Mouse (Mus musculus) heart, postnatal 0 days (tissue): ENCODE results near the gene Plpp3.

ENCODE experiments used
- CTCF ChIP-seq: IDR thresholded peaks from 2 replicates; pipeline ENCODE4 v1.5.1; 2016; ENCODE audit warnings: antibody characterized with exemption, control low read depth, low read depth
- EP300 ChIP-seq: IDR thresholded peaks from 2 replicates; pipeline ENCODE4 v1.6.1; 2016; ENCODE audit warnings: antibody characterized with exemption, low read depth

GRCm38 (mm10) chr4:105200624-105201524 lies 43.7 kb downstream of the Plpp3 start:
- TF ChIP-seq CTCF: no peak
- TF ChIP-seq EP300: no peak
